Mouse (Mus musculus) kidney, postnatal 0 days (tissue): Measurements from ENCODE around the gene Stard8. TPM values are rescaled to one million over a fixed set of nuclear protein-coding genes. Genes with fewer than 3 reads are reported as not detected.
"Not testable (repeated sequence)": the region's sequence is repeated elsewhere in the genome, so short reads cannot be mapped to it uniquely, and the experiment has no call there.

Experiments
- ATAC-seq: fragments of 200-750 bp; cut with Nextera tagmentation; replicated peaks from 2 replicates; pipeline ENCODE4 v1.8.0; 2017; ENCODE audit warnings: low read depth, moderate number of reproducible peaks, moderate TSS enrichment, moderate library complexity; ENCODE audit not compliant: low FRiP score
- DNase-seq: peaks from one replicate; pipeline ENCODE4 v3.0.0-alpha.2; 2016; ENCODE audit warnings: low spot score
- H3K27ac ChIP-seq: fragments of 300-500 bp; sonication (generic); 2 replicates; pipeline ENCODE4 v1.5.1; 2014; ENCODE audit warnings: mild to moderate bottlenecking
- H3K27me3 ChIP-seq: fragments of 300-500 bp; sonication (generic); 2 replicates; pipeline ENCODE4 v1.6.1; 2014; ENCODE audit warnings: low read length, mixed read lengths; ENCODE audit not compliant: insufficient read depth
- H3K36me3 ChIP-seq: fragments of 300-500 bp; sonication (generic); 2 replicates; pipeline ENCODE4 v1.6.1; 2014; ENCODE audit warnings: low read length, mixed read lengths; ENCODE audit not compliant: insufficient read depth
- H3K4me1 ChIP-seq: fragments of 300-500 bp; sonication (generic); replicated peaks from 2 replicates; pipeline ENCODE4 v1.6.1; 2014; ENCODE audit warnings: antibody characterized with exemption, low read length, mixed read lengths; ENCODE audit not compliant: insufficient read depth
- H3K4me2 ChIP-seq: fragments of 300-500 bp; sonication (generic); 2 replicates; pipeline ENCODE4 v1.6.1; 2014; ENCODE audit warnings: mild to moderate bottlenecking, low read length, moderate library complexity, mixed read lengths
- H3K4me3 ChIP-seq: fragments of 300-500 bp; sonication (generic); replicated peaks from 2 replicates; pipeline ENCODE4 v1.5.1; 2014; ENCODE audit warnings: low read depth, low read length
- H3K9ac ChIP-seq: fragments of 300-500 bp; sonication (generic); 2 replicates; pipeline ENCODE4 v1.6.1; 2014; ENCODE audit warnings: low read depth, low read length
- H3K9me3 ChIP-seq: fragments of 300-500 bp; sonication (generic); replicated peaks from 2 replicates; pipeline ENCODE4 v1.6.1; 2016; ENCODE audit warnings: low read length, inconsistent platforms, mixed read lengths
- CTCF ChIP-seq: IDR thresholded peaks from 2 replicates; pipeline ENCODE4 v1.5.1; 2016; ENCODE audit warnings: antibody characterized with exemption, low read depth, mild to moderate bottlenecking, moderate library complexity
- WGBS: fragments of 180-500 bp; shearing (Covaris S2); extraction: QIAGEN DNeasy Blood & Tissue Kit; methylation state at CpG from one replicate; pipeline ENCODE4 v1.1.7; 2014; 5-methylcytosine and 5-hydroxymethylcytosine counted together
- polyA plus RNA-seq: library from polyadenylated mRNA; unstranded; fragments of >200 nt; fragmentation: Nextera tagmentation; extraction: Ambion mirVana; gene quantifications from 2 replicates; pipeline ENCODE4 v1.2.1, GENCODE M21; 2015

Stard8 gene
- polyA plus RNA-seq, 1 experiment from 2014 or later, result 18.5 TPM

DNA sequence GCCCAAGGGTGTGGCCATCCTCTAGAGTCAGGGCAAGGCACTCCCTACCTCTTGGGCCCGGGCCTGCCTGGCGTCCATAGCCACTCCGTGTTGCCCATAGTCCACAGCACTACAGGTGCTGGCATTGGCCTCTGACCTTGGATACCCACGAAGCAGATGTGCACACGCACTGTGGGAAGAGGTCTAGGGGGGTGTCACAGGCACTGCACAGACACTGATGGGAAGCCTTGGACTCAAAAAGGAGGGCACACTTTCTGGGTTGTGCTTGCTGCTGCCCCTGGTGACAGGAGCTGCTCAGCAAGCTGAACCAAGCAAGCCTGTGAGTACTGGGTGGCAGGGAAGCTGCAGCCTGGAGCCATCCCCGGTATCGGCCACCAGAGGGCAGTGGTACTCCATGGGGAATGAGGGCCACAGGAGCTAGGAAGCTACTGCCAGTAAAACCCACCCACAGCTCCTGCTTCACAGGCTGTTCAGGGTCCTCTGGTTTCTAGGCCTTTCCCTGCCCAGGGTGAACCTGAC lies 75.4 kb downstream of the Stard8 start:
- H3K27ac ChIP-seq, H3K4me1 ChIP-seq, H3K36me3 ChIP-seq, H3K4me2 ChIP-seq, H3K9me3 ChIP-seq, H3K9ac ChIP-seq, H3K4me3 ChIP-seq, DNase-seq, H3K27me3 ChIP-seq: not testable (repeated sequence)
- peak; percentile 71 for ATAC-seq
- 82% methylated on average over 4 of the region's 7 CpGs for WGBS
- TF ChIP-seq CTCF, result 0 out of 2 replicates have a peak, but pooled peaks have one; percentile 1

DNA sequence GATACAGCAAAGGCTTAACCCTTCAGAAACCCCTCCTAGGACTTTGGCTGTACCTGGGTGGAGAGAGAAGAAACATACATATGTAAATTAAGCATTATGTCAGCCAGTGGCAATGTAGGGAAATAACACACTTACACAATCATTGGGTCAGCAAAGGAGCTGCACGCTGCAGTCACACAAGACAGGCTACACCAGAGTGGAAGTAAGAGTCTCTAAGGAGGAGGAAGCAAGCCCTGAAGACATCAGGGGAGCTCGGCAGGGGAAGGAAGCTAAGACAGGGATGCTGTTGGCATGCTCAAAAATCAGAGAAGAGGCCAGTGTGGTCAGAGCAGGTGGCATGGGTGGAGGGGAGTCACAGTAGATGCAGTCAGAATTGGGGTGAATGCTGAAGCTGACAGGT lies 89.7 kb downstream of the Stard8 start:
- TF ChIP-seq CTCF, result no peak
- no peak for DNase-seq
- Histone ChIP-seq H3K27me3 (no peaks in the 10 kb centered on the region), H3K4me1 (no peaks in the 10 kb centered on the region), H3K4me3 (no peak overlapping the region), H3K36me3 (no peaks in the 10 kb centered on the region), H3K27ac (no peak overlapping the region), H3K4me2 (no peak overlapping the region), H3K9me3 (no peaks in the 10 kb centered on the region), H3K9ac (no peak overlapping the region)
- WGBS, result 57% methylated on average over 2 of the region's 2 CpGs
- ATAC-seq, result no peak

DNA sequence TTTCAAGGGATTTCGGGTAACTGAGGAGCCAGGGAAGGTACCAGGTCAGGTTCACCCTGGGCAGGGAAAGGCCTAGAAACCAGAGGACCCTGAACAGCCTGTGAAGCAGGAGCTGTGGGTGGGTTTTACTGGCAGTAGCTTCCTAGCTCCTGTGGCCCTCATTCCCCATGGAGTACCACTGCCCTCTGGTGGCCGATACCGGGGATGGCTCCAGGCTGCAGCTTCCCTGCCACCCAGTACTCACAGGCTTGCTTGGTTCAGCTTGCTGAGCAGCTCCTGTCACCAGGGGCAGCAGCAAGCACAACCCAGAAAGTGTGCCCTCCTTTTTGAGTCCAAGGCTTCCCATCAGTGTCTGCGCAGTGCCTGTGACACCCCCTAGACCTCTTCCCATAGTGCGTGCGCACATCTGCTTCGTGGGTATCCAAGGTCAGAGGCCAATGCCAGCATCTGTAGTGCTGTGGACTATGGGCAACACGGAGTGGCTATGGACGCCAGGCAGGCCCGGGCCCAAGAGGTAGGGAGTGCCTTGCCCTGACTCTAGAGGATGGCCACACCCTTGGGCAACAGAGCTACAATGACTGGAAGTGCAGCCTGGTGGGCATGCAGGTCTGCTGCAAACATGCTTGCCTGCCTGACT lies 108.2 kb downstream of the Stard8 start:
- 78% methylated on average over 4 of the region's 10 CpGs for WGBS
- ATAC-seq, result peak; percentile 79; the same call in 1 of the 2 replicates
- H3K36me3 ChIP-seq, H3K4me3 ChIP-seq, H3K4me2 ChIP-seq, DNase-seq, H3K27me3 ChIP-seq, H3K4me1 ChIP-seq, H3K9me3 ChIP-seq, H3K9ac ChIP-seq, H3K27ac ChIP-seq: not testable (repeated sequence)

DNA sequence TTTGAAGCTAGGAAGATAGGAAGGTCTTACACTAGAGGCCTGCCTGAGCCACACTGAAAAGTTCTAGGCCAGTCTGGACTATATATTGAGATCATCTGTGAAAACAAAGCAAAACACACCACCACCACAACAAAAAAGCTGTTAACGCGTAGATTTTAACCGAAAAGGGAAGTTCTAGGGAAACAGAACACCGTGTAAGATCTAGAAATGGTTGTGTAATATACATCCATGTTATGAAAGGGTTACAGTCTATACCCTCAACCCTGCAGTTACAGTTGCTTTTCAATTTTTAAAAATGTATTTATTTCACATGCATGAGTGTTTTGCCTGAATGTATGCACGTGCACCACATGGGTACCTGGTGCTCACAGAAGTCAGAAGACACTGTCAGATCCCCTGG lies 116.5 kb downstream of the Stard8 start:
- Histone ChIP-seq H3K9me3 (no peaks in the 10 kb centered on the region), H3K27me3 (no peaks in the 10 kb centered on the region), H3K4me2 (no peak overlapping the region), H3K9ac (no peak overlapping the region), H3K36me3 (no peaks in the 10 kb centered on the region), H3K4me1 (no peaks in the 10 kb centered on the region), H3K4me3 (no peak overlapping the region), H3K27ac (no peak overlapping the region)
- no peak for TF ChIP-seq CTCF
- 90% methylated on average over 5 of the region's 5 CpGs for WGBS
- ATAC-seq (no peak), DNase-seq (no peak)

Other genes starting within 250 kb of the Stard8 start
- 10.9 and 13.0 TPM in 2 replicates for gene Ophn1, start 112.2 kb upstream of the Stard8 start, polyA plus RNA-seq
- 21.2 and 22.3 TPM in 2 replicates for gene Yipf6, start 66.9 kb upstream of the Stard8 start, polyA plus RNA-seq
- 51.2 and 64.4 TPM in 2 replicates for gene Efnb1, start 132.9 kb downstream of the Stard8 start, polyA plus RNA-seq